Mouse (Mus musculus) liver, adult (tissue): ENCODE measurements around the gene Cdk7.

Source experiments
- GATA4 ChIP-seq: IDR thresholded peaks from 2 replicates; pipeline ENCODE4 v1.6.1; 2014; ENCODE audit warnings: mild to moderate bottlenecking, low read length; ENCODE audit not compliant: insufficient replicate concordance

Cdk7 gene

DNA sequence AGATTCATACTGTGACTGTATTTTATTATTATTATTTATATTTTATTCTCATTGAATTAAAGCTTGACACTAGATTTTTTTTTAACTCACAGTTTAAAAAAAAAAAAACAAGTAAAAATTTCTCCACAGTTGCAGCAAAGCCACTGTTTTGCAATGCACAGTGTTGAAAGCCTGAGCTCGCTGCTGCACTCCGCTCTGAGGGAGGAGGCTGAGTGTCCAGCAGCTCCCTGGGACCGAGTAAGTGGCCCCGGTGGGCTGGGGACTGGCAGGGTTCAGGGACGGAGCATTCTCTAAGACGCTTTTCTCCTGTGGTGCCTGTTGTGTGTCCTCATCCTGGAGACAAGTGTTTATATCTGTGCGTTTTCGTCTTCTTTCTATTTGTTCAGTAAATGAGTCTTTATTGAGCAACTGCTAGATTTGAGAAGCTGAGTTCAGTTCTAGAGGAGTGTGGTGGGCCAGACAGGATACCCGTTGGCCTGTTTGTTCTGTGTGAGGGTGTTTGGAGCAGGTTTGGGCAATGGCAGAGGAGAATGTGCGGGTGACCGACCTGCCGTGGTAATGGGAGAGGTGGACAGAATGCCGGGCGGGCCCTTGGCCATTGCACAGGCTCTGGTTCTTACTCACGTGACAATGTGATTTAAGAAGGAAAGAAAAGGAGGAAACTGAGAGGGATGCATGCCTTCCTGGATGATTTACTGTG, 54.7 kb downstream of the Cdk7 start:
- no peak for TF ChIP-seq GATA4

DNA sequence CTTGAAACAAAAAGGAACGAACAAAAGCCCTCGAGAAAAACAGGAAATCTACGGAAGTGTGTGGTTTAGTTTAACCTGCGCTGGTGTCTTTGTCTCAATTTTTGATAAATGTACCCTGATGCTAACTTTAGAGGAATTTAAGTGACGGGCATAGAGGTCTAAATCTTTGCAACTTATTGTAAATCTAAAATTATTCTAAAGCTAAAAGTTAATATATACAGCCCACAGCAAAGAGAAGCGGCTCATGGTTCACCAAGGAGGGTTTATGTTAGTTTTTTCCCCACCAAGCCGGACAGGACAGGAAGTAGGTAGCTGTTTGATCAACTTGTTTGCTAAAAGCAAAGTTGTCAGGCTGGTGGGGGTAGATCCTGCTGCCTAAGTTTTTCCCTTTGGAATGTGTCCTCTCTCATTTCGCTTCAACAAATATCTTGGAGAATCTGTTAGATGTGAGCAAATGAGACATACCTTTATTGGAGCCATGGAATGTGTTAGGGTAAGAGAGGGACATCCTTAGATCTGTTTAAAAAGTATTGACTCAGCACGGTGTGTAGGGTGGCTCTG, 60.5 kb downstream of the Cdk7 start:
- TF ChIP-seq GATA4, result no peak

DNA sequence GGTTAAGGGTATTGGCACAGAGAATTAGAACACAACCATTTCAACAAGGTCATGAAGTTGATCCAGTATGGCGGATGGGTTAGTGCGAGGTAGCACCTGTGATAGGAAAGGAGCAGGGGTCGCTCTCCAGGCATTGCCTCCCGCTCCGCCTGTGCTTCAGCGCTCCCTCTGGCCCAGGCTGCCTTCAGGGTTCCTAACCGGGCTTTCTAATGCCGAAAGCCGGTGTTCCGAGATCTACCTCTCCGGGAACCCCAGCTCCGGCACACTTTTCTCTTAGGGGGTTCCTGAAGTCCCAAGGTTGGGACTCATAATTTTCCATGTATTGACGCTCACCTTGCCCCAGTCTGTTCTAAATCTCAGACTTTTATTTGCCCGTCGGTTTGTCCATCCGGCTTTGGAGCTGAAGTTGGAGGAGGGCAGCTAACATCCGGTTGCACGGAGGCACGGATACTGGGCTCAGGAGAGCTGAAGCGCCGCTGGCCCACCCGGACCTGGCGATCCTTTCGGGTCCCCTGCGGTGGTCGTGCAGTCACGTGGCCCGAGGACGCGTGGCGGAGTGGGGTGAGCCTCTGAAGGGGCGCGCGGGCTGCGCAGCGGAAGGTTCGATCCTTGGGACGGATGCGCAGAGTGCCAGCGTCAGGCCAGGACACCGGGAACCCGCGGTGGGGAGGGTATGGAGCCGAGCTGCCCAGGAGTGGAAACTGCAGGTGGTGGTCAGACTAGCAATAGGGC, 61.3 kb downstream of the Cdk7 start, which contains the start of gene Ccdc125:
Gene Ccdc125 (plus strand): TSS at position 427 of the 732 bp plus-strand sequence.
- no peak for TF ChIP-seq GATA4

DNA sequence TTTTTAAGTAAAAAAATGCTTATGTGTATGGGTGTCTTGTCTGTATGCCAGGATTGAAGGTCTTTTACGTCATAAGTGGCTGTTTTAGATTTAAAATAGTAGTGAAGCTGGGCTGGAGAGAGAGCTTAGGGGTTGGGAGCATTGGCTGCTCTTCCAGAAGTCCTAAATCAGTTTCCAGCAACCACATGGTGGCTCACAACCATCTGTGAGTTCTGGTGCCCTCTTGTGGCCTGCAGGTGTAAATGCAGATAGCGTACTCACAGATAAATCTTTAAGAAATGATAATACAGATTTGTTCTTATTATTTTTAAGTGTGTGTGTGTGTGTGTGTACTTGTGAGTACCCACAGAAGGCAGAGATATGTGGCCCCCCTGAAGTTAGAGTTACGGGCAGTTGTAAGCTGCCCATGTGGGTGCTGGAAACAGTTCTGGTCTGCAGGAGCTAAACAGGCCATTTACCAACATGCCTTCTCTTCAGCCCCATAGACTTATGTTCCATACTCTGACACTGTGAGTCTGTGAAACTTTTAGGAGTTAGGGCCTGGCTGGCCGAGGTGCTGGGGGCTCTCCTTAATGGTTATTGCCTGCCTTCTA, 70.8 kb downstream of the Cdk7 start:
- TF ChIP-seq GATA4, result no peak

DNA sequence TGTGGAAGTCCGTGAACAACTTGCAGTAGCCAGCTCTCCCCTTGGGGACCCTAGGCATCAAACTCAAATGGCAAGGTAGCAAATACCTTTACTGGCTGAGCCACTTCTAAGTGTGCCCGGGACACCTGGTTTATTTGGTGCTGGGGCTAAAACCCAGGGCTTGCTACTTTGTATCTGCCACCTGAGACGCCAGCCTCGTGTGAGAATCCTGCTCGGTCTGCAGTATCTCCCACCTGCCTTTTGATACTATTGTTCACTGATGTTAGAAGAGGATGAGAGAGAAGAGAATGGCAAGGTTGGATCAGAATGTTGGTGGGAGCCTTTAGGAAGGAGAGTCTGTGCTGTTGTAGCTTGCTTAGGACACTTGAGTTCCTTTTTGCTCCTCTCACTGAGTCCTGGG, 72.6 kb downstream of the Cdk7 start:
- no peak for TF ChIP-seq GATA4
